8 mouse cellular contexts compared by ENCODE assay signal in the genomic region with DNA sequence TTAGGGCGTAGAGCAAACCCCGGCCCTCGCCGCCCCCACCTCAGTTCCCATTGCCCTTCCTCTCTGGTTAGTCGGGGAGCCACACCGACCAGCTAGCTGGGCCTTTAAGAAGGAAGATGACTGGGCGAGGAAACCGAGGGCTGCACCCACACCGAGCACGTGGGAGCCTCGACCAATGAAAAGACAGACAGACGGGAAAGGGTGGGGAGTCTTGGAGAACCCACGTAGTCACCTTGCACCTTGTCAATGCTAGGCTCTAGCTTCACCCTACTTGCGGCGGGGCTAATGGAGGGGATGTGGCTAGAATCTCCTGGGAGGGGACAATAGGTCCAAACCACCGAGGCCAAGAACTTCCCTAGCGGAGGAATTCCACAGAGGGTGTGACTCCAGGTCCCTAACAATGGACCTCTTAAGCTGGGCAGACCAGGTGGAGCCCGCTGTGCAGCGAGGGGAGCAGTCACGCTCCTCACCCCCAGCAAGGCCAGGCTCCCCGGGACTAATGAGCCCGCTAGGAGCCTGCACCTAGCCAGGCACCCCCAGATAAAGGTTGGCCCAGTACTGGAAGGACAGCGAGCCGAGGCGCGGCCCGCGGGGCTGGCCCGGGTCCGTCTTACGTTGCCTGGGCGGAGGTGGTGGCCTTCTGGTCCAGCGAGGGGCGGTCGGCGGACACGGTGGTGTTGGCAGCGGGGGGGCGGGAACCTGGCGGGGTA. TPM values are rescaled to one million over a fixed set of nuclear protein-coding genes. Genes with fewer than 3 reads are reported as not detected.
DNase-seq lines count a peak whose midpoint lies in the region; ATAC-seq lines count a peak whose summit lies in the region.

No protein-coding gene starts in this region.

- H3K4me1 ChIP-seq in intestine, embryonic 15.5 days (replicated peaks), result peaks cover 43% of the 10 kb centered on the region

- 1% methylated on average over 39 of the region's 40 CpGs for WGBS in intestine, embryonic 15.5 days

- peak; percentile 90 for DNase-seq in adrenal gland, adult 8-10 months
- DNase-seq in embryo, embryonic 9.5 days (ENCODE audit: extremely low spot score), result peak; percentile 81
- DNase-seq in gastrocnemius, postnatal 36 days, result peak; percentile 77 to 79
- DNase-seq in left cerebral cortex, postnatal 14 days (ENCODE audit: low spot score in 2 of 2), result peak; percentile 87 to 88
- peak; percentile 69 for DNase-seq in right cerebral cortex, postnatal 4 days
- peak; percentile 91 for DNase-seq in yolk sac, embryonic 10.5 days (ENCODE audit: low spot score)

- no peaks in the 10 kb centered on the region for H3K9me3 ChIP-seq in intestine, embryonic 15.5 days

- peak overlapping the region; percentile 52 for H3K4me3 ChIP-seq in intestine, embryonic 15.5 days (replicated peaks)

- peaks cover 5% of the 10 kb centered on the region; the same call in 1 of the 2 replicates for H3K36me3 ChIP-seq in intestine, embryonic 15.5 days

- peak; percentile 84 for ATAC-seq in intestine, embryonic 15.5 days
- peak; percentile 85 for ATAC-seq in megakaryocyte-erythroid progenitor cell, adult 5-6 weeks (replicated peaks; ENCODE audit: low FRiP score, low TSS enrichment, poor library complexity, severe bottlenecking)

- H3K27ac ChIP-seq in intestine, embryonic 15.5 days, result peak overlapping the region; percentile 82

- peak overlapping the region; percentile 56 for H3K9ac ChIP-seq in intestine, embryonic 15.5 days

- peaks cover 7% of the 10 kb centered on the region; the same call in 1 of the 2 replicates for H3K27me3 ChIP-seq in intestine, embryonic 15.5 days (replicated peaks)

- intact Hi-C loops in gastrocnemius, postnatal 36 days (cut with DNase I), result loop anchor here (2.0 kb wide), 1 partner anchor 127 kb away; no protein-coding TSS in a partner anchor
- intact Hi-C loops in left cerebral cortex, postnatal 14 days (cut with DNase I), result loop anchor here (5.0 kb wide), 1 partner anchor 72 kb away; a partner anchor contains a TSS

- H3K4me2 ChIP-seq in intestine, embryonic 15.5 days (replicated peaks), result peak overlapping the region; percentile 96

RNA-seq across cellular contexts. Expression of a gene that starts 3.1 kb away (rescaled TPM):
- 10 to 100 TPM; 33.8 to 46.8 (median 41.1) TPM for total RNA-seq in adrenal gland, adult 8-10 months (2022)
- total RNA-seq in gastrocnemius, postnatal 36 days (2021), result 10 to 100 TPM; 14.8 to 15.7 TPM
- polyA plus RNA-seq in intestine, embryonic 15.5 days (2015; fragmentation: Nextera tagmentation; extraction: Ambion mirVana), result 25.6 and 26.6 TPM in 2 replicates
- 100 to 1,000 TPM; 205 to 214 TPM for total RNA-seq in left cerebral cortex, postnatal 14 days (2021)
- 8.0 and 13.7 TPM in 2 replicates for total RNA-seq in megakaryocyte-erythroid progenitor cell, adult 5-6 weeks (2014; fragmentation: Nextera tagmentation)
- 5.8 and 8.9 TPM in 2 replicates for total RNA-seq in megakaryocyte-erythroid progenitor cell, adult 5-6 weeks (2017)

RNA-seq across cellular contexts. Expression of a gene that starts 10.9 kb away (rescaled TPM):
- not detected for total RNA-seq in adrenal gland, adult 8-10 months (2022)
- total RNA-seq in gastrocnemius, postnatal 36 days (2021), result not detected
- polyA plus RNA-seq in intestine, embryonic 15.5 days (2015; fragmentation: Nextera tagmentation; extraction: Ambion mirVana), result 0.08 TPM in 1 of 2 replicates, not detected in the other
- total RNA-seq in left cerebral cortex, postnatal 14 days (2021), result not detected
- total RNA-seq in megakaryocyte-erythroid progenitor cell, adult 5-6 weeks (2014; fragmentation: Nextera tagmentation), result not detected in 2 replicates
- not detected in 2 replicates for total RNA-seq in megakaryocyte-erythroid progenitor cell, adult 5-6 weeks (2017)

RNA-seq across cellular contexts. Expression of a gene that starts 11.7 kb away (rescaled TPM):
- 100 to 1,000 TPM; 152 to 387 (median 263) TPM for total RNA-seq in adrenal gland, adult 8-10 months (2022)
- total RNA-seq in gastrocnemius, postnatal 36 days (2021), result 10 to 100 TPM; 23.2 to 27.5 TPM
- 481 and 531 TPM in 2 replicates for polyA plus RNA-seq in intestine, embryonic 15.5 days (2015; fragmentation: Nextera tagmentation; extraction: Ambion mirVana)
- 100 to 1,000 TPM in 1 of 2 experiments, 10 to 100 TPM in 1; 97.9 to 102 TPM for total RNA-seq in left cerebral cortex, postnatal 14 days (2021)
- total RNA-seq in megakaryocyte-erythroid progenitor cell, adult 5-6 weeks (2014; fragmentation: Nextera tagmentation), result 53.1 and 60.3 TPM in 2 replicates
- 102 and 125 TPM in 2 replicates for total RNA-seq in megakaryocyte-erythroid progenitor cell, adult 5-6 weeks (2017)

RNA-seq across cellular contexts. Expression of a gene that starts 45.9 kb away (rescaled TPM):
- under 1 TPM in 2 of 4 experiments, not detected in 2; 0.10 to 0.11 TPM for total RNA-seq in adrenal gland, adult 8-10 months (2022)
- total RNA-seq in gastrocnemius, postnatal 36 days (2021), result not detected
- polyA plus RNA-seq in intestine, embryonic 15.5 days (2015; fragmentation: Nextera tagmentation; extraction: Ambion mirVana), result 58.8 and 74.1 TPM in 2 replicates
- total RNA-seq in left cerebral cortex, postnatal 14 days (2021), result not detected
- 213 and 235 TPM in 2 replicates for total RNA-seq in megakaryocyte-erythroid progenitor cell, adult 5-6 weeks (2014; fragmentation: Nextera tagmentation)
- total RNA-seq in megakaryocyte-erythroid progenitor cell, adult 5-6 weeks (2017), result 157 and 170 TPM in 2 replicates

Comparison
In these comparisons a context has a peak if more than half of its experiments do, and no peak if none do; other contexts are left out.
1. Peak in every context shown above with its lines: DNase-seq, ATAC-seq, H3K4me3 ChIP-seq and H3K27ac ChIP-seq.
2. RNA of a gene that starts 3.1 kb away (total RNA-seq): 205 to 214 TPM in left cerebral cortex, postnatal 14 days; 33.8 to 46.8 TPM in adrenal gland, adult 8-10 months, 14.8 to 15.7 TPM in gastrocnemius, postnatal 36 days and 5.8 to 13.7 TPM in megakaryocyte-erythroid progenitor cell, adult 5-6 weeks; every median in the first group is over 4 times any median in the second.